Mouse (Mus musculus) activated CD4-positive, CD25-positive, alpha-beta regulatory T cell, adult 4 months (primary cell): ENCODE measurements around the gene Dlx2. TPM values are rescaled to one million over a fixed set of nuclear protein-coding genes. Genes with fewer than 3 reads are reported as not detected.

Experiments used
- ATAC-seq: one replicate; pipeline ENCODE4 v1.8.0; 2017
- polyA plus RNA-seq, 2 experiments: library from polyadenylated mRNA; unstranded; fragments of 100-300 nt; shearing (Covaris generic); gene quantifications; one replicate each; pipeline ENCODE4 v1.2.1; 2017

Dlx2 gene
- polyA plus RNA-seq, 2 experiments from 2014 or later = not detected

GRCm38 (mm10) chr2:71534242-71535052, 12.1 kb downstream of the Dlx2 start:
- ATAC-seq = no peak

- no peak for ATAC-seq
These were observed 13.5 kb downstream of the Dlx2 start for GRCm38 (mm10) chr2:71533094-71533493.

- no peak for ATAC-seq
These were observed 14.3 kb downstream of the Dlx2 start for GRCm38 (mm10) chr2:71531990-71532970.

- ATAC-seq = no peak
These were observed 15.4 kb downstream of the Dlx2 start for GRCm38 (mm10) chr2:71531124-71531590.

GRCm38 (mm10) chr2:71530391-71531123, 16.0 kb downstream of the Dlx2 start:
- no peak for ATAC-seq

- ATAC-seq = peak; percentile 71
These were observed 16.8 kb downstream of the Dlx2 start for GRCm38 (mm10) chr2:71529511-71530351.

GRCm38 (mm10) chr2:71528714-71529510, 17.6 kb downstream of the Dlx2 start:
- no peak for ATAC-seq

GRCm38 (mm10) chr2:71528014-71528713, 18.4 kb downstream of the Dlx2 start, which contains the start of gene Dlx1:
Dlx1 (plus strand) TSS chr2:71528113.
- ATAC-seq = no peak

GRCm38 (mm10) chr2:71527323-71528013, 19.1 kb downstream of the Dlx2 start:
- ATAC-seq = no peak

GRCm38 (mm10) chr2:71526595-71527322, 19.8 kb downstream of the Dlx2 start:
- no peak for ATAC-seq

GRCm38 (mm10) chr2:71524763-71525162, 21.8 kb downstream of the Dlx2 start:
- no peak for ATAC-seq

- no peak for ATAC-seq
These were observed 23.1 kb downstream of the Dlx2 start for GRCm38 (mm10) chr2:71523431-71523830.

- no peak for ATAC-seq
These were observed 23.7 kb downstream of the Dlx2 start for GRCm38 (mm10) chr2:71522871-71523270.

- ATAC-seq = no peak
These were observed 29.0 kb downstream of the Dlx2 start for GRCm38 (mm10) chr2:71517466-71518099.

GRCm38 (mm10) chr2:71516995-71517394, 29.6 kb downstream of the Dlx2 start:
- no peak for ATAC-seq

GRCm38 (mm10) chr2:71512326-71512725, 34.2 kb downstream of the Dlx2 start:
- ATAC-seq = no peak

- ATAC-seq = no peak
These were observed 35.3 kb downstream of the Dlx2 start for GRCm38 (mm10) chr2:71511209-71511608.

GRCm38 (mm10) chr2:71504852-71505251, 41.7 kb downstream of the Dlx2 start:
- no peak for ATAC-seq
